Mouse (Mus musculus) intestine, postnatal 0 days (tissue): ENCODE measurements around the gene Gys1. TPM values are rescaled to one million over a fixed set of nuclear protein-coding genes. Genes with fewer than 3 reads are reported as not detected.

ENCODE experiments used
- ATAC-seq: fragments of 200-750 bp; cut with Nextera tagmentation; 2 replicates; pipeline ENCODE4 v1.8.0; 2017; ENCODE audit warnings: mild to moderate bottlenecking, moderate TSS enrichment, moderate library complexity
- H3K27ac ChIP-seq: fragments of 300-500 bp; sonication (generic); 2 replicates; pipeline ENCODE4 v1.5.1; 2014; ENCODE audit warnings: mild to moderate bottlenecking, low read depth, low read length, moderate library complexity
- H3K27me3 ChIP-seq: fragments of 300-500 bp; sonication (generic); replicated peaks from 2 replicates; pipeline ENCODE4 v1.6.1; 2014; ENCODE audit warnings: low read length, mixed read lengths; ENCODE audit not compliant: control insufficient read depth, insufficient read depth
- H3K36me3 ChIP-seq: fragments of 300-500 bp; sonication (generic); 2 replicates; pipeline ENCODE4 v1.6.1; 2014; ENCODE audit warnings: mild to moderate bottlenecking, moderate library complexity; ENCODE audit not compliant: control insufficient read depth, insufficient read depth
- H3K4me1 ChIP-seq: fragments of 300-500 bp; sonication (generic); replicated peaks from 2 replicates; pipeline ENCODE4 v1.6.1; 2014; ENCODE audit warnings: antibody characterized with exemption, low read length, mixed read lengths; ENCODE audit not compliant: control insufficient read depth, insufficient read depth
- H3K4me2 ChIP-seq: fragments of 300-500 bp; sonication (generic); replicated peaks from 2 replicates; pipeline ENCODE4 v1.6.1; 2014; ENCODE audit warnings: low read depth, mild to moderate bottlenecking, moderate library complexity
- H3K4me3 ChIP-seq: fragments of 300-500 bp; sonication (generic); 2 replicates; pipeline ENCODE4 v1.5.1; 2014; ENCODE audit warnings: low read depth, low read length
- H3K9ac ChIP-seq: fragments of 300-500 bp; sonication (generic); 2 replicates; pipeline ENCODE4 v1.6.1; 2014; ENCODE audit warnings: mild to moderate bottlenecking, low read depth, low read length
- H3K9me3 ChIP-seq: fragments of 300-500 bp; sonication (generic); 2 replicates; pipeline ENCODE4 v1.6.1; 2016; ENCODE audit warnings: mixed run types; ENCODE audit not compliant: control insufficient read depth
- CTCF ChIP-seq: sonication (generic); IDR thresholded peaks from 2 replicates; pipeline ENCODE4 v1.5.1; 2016; ENCODE audit warnings: low read depth, mild to moderate bottlenecking, control low read depth, antibody characterized with exemption, moderate library complexity
- WGBS: fragments of 180-500 bp; shearing (Covaris S2); extraction: QIAGEN DNeasy Blood & Tissue Kit; methylation state at CpG from one replicate; pipeline ENCODE4 v1.1.7; 2014; 5-methylcytosine and 5-hydroxymethylcytosine counted together
- polyA plus RNA-seq: library from polyadenylated mRNA; unstranded; fragments of >200 nt; fragmentation: Nextera tagmentation; extraction: Ambion mirVana; gene quantifications from 2 replicates; pipeline ENCODE4 v1.2.1, GENCODE M21; 2015

Gene Gys1
- polyA plus RNA-seq, 1 experiment from 2014 or later = 10.4 TPM

- peaks cover 15% of the 10 kb centered on the region for H3K27me3 ChIP-seq
- H3K27ac ChIP-seq = no peak overlapping the region
- no peak for TF ChIP-seq CTCF
- H3K4me1 ChIP-seq = no peaks in the 10 kb centered on the region
- no peak overlapping the region for H3K4me3 ChIP-seq
- WGBS = 70% methylated on average over 10 of the region's 10 CpGs
- H3K9ac ChIP-seq = no peak overlapping the region
- no peaks in the 10 kb centered on the region for H3K36me3 ChIP-seq
- ATAC-seq = no peak
- H3K4me2 ChIP-seq = no peak overlapping the region
- H3K9me3 ChIP-seq = no peaks in the 10 kb centered on the region
Observed at GRCm38 (mm10) chr7:45401521-45402085, 33.0 kb upstream of the Gys1 start.

- ATAC-seq = peak; percentile 58
- H3K4me3 ChIP-seq = no peak overlapping the region
- H3K9ac ChIP-seq = no peak overlapping the region
- WGBS = 47% methylated on average over 6 of the region's 6 CpGs
- TF ChIP-seq CTCF = peak; percentile 79
- H3K9me3 ChIP-seq = no peaks in the 10 kb centered on the region
- H3K4me2 ChIP-seq = no peak overlapping the region
- no peaks in the 10 kb centered on the region for H3K4me1 ChIP-seq
- H3K27ac ChIP-seq = no peak overlapping the region
- peaks cover 36% of the 10 kb centered on the region for H3K27me3 ChIP-seq
- H3K36me3 ChIP-seq = no peaks in the 10 kb centered on the region
Observed at GRCm38 (mm10) chr7:45403532-45404261, 30.9 kb upstream of the Gys1 start.

GRCm38 (mm10) chr7:45405091-45406075 is 29.3 kb upstream of the Gys1 start, which contains the start of gene Kcna7:
Gene Kcna7, plus strand, starts transcription at chr7:45405653.
- Histone ChIP-seq H3K4me2 (peak within 1 kb of the TSS; percentile 73), H3K27me3 (peaks cover 51% of the 10 kb centered on the region), H3K27ac (no peak within 1 kb of the TSS), H3K4me1 (no peaks in the 10 kb centered on the region), H3K9me3 (no peaks in the 10 kb centered on the region), H3K36me3 (no peaks in the 10 kb centered on the region), H3K9ac (peak within 1 kb of the TSS; percentile 26; the same call in 1 of the 2 replicates), H3K4me3 (peak within 1 kb of the TSS; percentile 41)
- ATAC-seq = no peak
- peak; percentile 89 for TF ChIP-seq CTCF
- WGBS = 11% methylated on average over 28 of the region's 28 CpGs

GRCm38 (mm10) chr7:45406157-45407156 is 28.2 kb upstream of the Gys1 start:
- H3K4me3 ChIP-seq = peak overlapping the region; percentile 41
- H3K4me1 ChIP-seq = no peaks in the 10 kb centered on the region
- peak overlapping the region; percentile 73 for H3K4me2 ChIP-seq
- no peak for ATAC-seq
- H3K9ac ChIP-seq = peak overlapping the region; percentile 26; the same call in 1 of the 2 replicates
- H3K27ac ChIP-seq = no peak overlapping the region
- H3K36me3 ChIP-seq = no peaks in the 10 kb centered on the region
- peaks cover 57% of the 10 kb centered on the region for H3K27me3 ChIP-seq
- peak; percentile 39; the same call in 1 of the 2 replicates for TF ChIP-seq CTCF
- H3K9me3 ChIP-seq = no peaks in the 10 kb centered on the region
- 1% methylated on average over 112 of the region's 114 CpGs for WGBS

GRCm38 (mm10) chr7:45407836-45408235 is 26.8 kb upstream of the Gys1 start:
- H3K27me3 ChIP-seq = peaks cover 66% of the 10 kb centered on the region
- H3K9me3 ChIP-seq = no peaks in the 10 kb centered on the region
- WGBS = 75% methylated on average over 10 of the region's 10 CpGs
- no peak overlapping the region for H3K4me3 ChIP-seq
- H3K4me1 ChIP-seq = no peaks in the 10 kb centered on the region
- no peak for ATAC-seq
- no peaks in the 10 kb centered on the region for H3K36me3 ChIP-seq
- no peak overlapping the region for H3K27ac ChIP-seq
- no peak overlapping the region for H3K9ac ChIP-seq
- TF ChIP-seq CTCF = no peak
- H3K4me2 ChIP-seq = no peak overlapping the region
